Mouse (Mus musculus) midbrain, embryonic 16.5 days (tissue): Measurements from ENCODE around the gene Gm12117. TPM values are rescaled to one million over a fixed set of nuclear protein-coding genes. Genes with fewer than 3 reads are reported as not detected.

Source experiments
- ATAC-seq: fragments of 200-750 bp; cut with Nextera tagmentation; 2 replicates; pipeline ENCODE4 v1.8.0; 2017; ENCODE audit warnings: moderate TSS enrichment
- H3K27ac ChIP-seq: fragments of 300-500 bp; sonication (generic); 2 replicates; pipeline ENCODE4 v1.5.1; 2014; ENCODE audit warnings: mild to moderate bottlenecking, low read length, mixed read lengths
- H3K27me3 ChIP-seq: fragments of 300-500 bp; sonication (generic); 2 replicates; pipeline ENCODE4 v1.6.1; 2014; ENCODE audit warnings: low read depth, low read length, mixed read lengths; ENCODE audit not compliant: control insufficient read depth, insufficient read depth
- H3K36me3 ChIP-seq: fragments of 300-500 bp; sonication (generic); 2 replicates; pipeline ENCODE4 v1.6.1; 2014; ENCODE audit warnings: mild to moderate bottlenecking, low read length, moderate library complexity, mixed read lengths; ENCODE audit not compliant: control insufficient read depth, insufficient read depth
- H3K4me1 ChIP-seq: fragments of 300-500 bp; sonication (generic); 2 replicates; pipeline ENCODE4 v1.6.1; 2014; ENCODE audit warnings: mild to moderate bottlenecking, low read length, mixed read lengths; ENCODE audit not compliant: control insufficient read depth, insufficient read depth
- H3K4me2 ChIP-seq: fragments of 300-500 bp; sonication (generic); 2 replicates; pipeline ENCODE4 v1.6.1; 2014; ENCODE audit warnings: mild to moderate bottlenecking, low read length, mixed read lengths
- H3K4me3 ChIP-seq: fragments of 300-500 bp; sonication (generic); 2 replicates; pipeline ENCODE4 v1.5.1; 2014; ENCODE audit warnings: low read depth, mild to moderate bottlenecking, low read length, moderate library complexity, mixed read lengths
- H3K9ac ChIP-seq: fragments of 300-500 bp; sonication (generic); 2 replicates; pipeline ENCODE4 v1.6.1; 2014; ENCODE audit warnings: low read depth, low read length, mixed read lengths
- H3K9me3 ChIP-seq: fragments of 300-500 bp; sonication (generic); replicated peaks from 2 replicates; pipeline ENCODE4 v1.6.1; 2014; ENCODE audit warnings: mild to moderate bottlenecking, low read length, mixed read lengths; ENCODE audit not compliant: control insufficient read depth, poor library complexity, severe bottlenecking
- WGBS: fragments of 180-500 bp; shearing (Covaris S2); extraction: QIAGEN DNeasy Blood & Tissue Kit; methylation state at CpG from one replicate; pipeline ENCODE4 v1.1.7; 2014; 5-methylcytosine and 5-hydroxymethylcytosine counted together
- polyA plus RNA-seq: library from polyadenylated mRNA; unstranded; fragments of >200 nt; fragmentation: Nextera tagmentation; extraction: Ambion mirVana; gene quantifications from 2 replicates; pipeline ENCODE4 v1.2.1, GENCODE M21; 2015

Gene Gm12117
- polyA plus RNA-seq, 1 experiment from 2014 or later: not detected

- no peaks in the 10 kb centered on the region for H3K9me3 ChIP-seq
- no peak for ATAC-seq
- WGBS: 87% methylated on average over 3 of the region's 3 CpGs
These were observed 1.7 kb downstream of the Gm12117 start for GRCm38 (mm10) chr11:33274816-33275215.

GRCm38 (mm10) chr11:33274294-33274693 lies 2.2 kb downstream of the Gm12117 start:
- Histone ChIP-seq H3K27me3 (no peaks in the 10 kb centered on the region), H3K4me2 (no peak overlapping the region), H3K9me3 (no peaks in the 10 kb centered on the region), H3K4me1 (no peaks in the 10 kb centered on the region), H3K27ac (no peak overlapping the region), H3K4me3 (no peak overlapping the region), H3K36me3 (no peaks in the 10 kb centered on the region), H3K9ac (no peak overlapping the region)
- WGBS: 90% methylated on average over 1 of the region's 1 CpGs
- no peak for ATAC-seq

More at GRCm38 (mm10) chr11:33274816-33275215, 1.7 kb downstream of the Gm12117 start:
- Histone ChIP-seq H3K4me1 (no peaks in the 10 kb centered on the region), H3K36me3 (no peaks in the 10 kb centered on the region), H3K27me3 (no peaks in the 10 kb centered on the region), H3K9ac (no peak overlapping the region), H3K4me3 (no peak overlapping the region), H3K4me2 (no peak overlapping the region), H3K27ac (no peak overlapping the region)

DNA sequence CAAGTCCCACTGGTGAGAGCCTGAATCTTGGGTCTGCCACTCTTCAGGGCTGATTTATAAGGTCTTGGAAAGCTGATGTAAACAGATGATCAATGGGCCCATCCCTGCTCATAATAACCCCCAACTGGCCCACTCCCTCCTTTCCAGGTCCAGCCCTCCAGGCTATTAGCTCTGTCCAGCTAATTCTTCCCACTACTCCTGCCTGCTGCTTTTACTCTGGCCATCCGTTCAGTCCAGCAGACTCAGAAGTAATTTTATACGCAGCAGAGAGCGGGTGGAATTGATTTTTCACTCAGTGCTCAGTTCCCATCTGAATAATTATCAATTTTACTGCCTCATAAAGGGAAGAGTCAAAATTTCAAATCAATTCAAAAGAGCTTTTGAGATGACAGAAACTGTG lies 36.2 kb downstream of the Gm12117 start:
- Histone ChIP-seq H3K4me1 (no peaks in the 10 kb centered on the region), H3K9ac (no peak overlapping the region), H3K4me3 (no peak overlapping the region), H3K36me3 (no peaks in the 10 kb centered on the region), H3K27ac (no peak overlapping the region), H3K9me3 (no peaks in the 10 kb centered on the region), H3K27me3 (no peaks in the 10 kb centered on the region), H3K4me2 (no peak overlapping the region)
- ATAC-seq: no peak
- 62% methylated on average over 3 of the region's 3 CpGs for WGBS

DNA sequence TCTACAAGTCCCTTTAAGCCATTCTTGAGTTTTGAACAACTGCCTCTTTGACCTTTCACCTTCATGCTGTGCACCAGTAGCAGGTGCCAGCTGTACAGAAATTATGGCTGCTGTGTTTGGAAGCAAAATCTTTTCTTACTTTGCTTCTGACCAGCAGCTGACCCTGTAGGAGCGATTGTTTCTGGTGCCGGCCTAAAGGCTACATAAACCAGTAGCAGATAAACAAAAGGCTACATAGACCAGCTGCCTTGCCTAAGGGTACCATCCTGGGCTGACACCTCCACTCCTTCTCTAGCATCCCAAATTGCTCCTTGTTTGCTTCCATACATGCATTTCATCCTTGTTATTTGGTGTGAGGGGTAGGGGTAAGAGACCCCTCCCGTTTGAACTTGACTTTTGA lies 42.4 kb downstream of the Gm12117 start:
- Histone ChIP-seq H3K4me2 (no peak overlapping the region), H3K9me3 (no peaks in the 10 kb centered on the region), H3K27me3 (no peaks in the 10 kb centered on the region), H3K27ac (no peak overlapping the region), H3K36me3 (no peaks in the 10 kb centered on the region), H3K4me1 (peaks cover 5% of the 10 kb centered on the region; the same call in 1 of the 2 replicates), H3K4me3 (no peak overlapping the region), H3K9ac (no peak overlapping the region)
- 39% methylated on average over 3 of the region's 3 CpGs for WGBS
- no peak for ATAC-seq

GRCm38 (mm10) chr11:33232056-33232455 lies 44.5 kb downstream of the Gm12117 start:
- 62% methylated on average over 5 of the region's 5 CpGs for WGBS

DNA sequence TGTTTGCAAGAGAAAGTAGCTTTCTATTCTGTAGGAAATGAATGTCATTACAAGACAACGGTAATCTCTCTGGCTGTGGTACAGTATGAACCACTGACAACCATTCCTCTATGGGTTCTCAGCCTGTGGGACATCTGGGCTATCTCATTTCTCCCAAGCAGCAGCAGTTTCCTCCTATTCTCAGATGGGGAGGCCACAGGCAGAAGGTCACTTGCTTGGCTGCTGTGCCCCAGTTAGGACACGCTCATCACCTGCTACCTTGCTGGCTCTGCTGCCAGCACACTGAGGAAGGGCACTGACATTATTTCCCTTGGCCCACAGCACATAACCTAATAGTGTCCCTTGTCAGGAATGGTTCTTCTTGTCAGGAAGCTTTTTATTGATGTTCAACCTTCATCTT lies 48.4 kb downstream of the Gm12117 start:
- ATAC-seq: no peak
- WGBS: 88% methylated on average over 2 of the region's 2 CpGs

More at GRCm38 (mm10) chr11:33232056-33232455, 44.5 kb downstream of the Gm12117 start:
- Histone ChIP-seq H3K9me3 (no peaks in the 10 kb centered on the region), H3K4me2 (no peak overlapping the region), H3K4me3 (no peak overlapping the region), H3K27me3 (no peaks in the 10 kb centered on the region), H3K4me1 (peaks cover 5% of the 10 kb centered on the region; the same call in 1 of the 2 replicates), H3K36me3 (no peaks in the 10 kb centered on the region), H3K9ac (no peak overlapping the region), H3K27ac (no peak overlapping the region)
- ATAC-seq: no peak

DNA sequence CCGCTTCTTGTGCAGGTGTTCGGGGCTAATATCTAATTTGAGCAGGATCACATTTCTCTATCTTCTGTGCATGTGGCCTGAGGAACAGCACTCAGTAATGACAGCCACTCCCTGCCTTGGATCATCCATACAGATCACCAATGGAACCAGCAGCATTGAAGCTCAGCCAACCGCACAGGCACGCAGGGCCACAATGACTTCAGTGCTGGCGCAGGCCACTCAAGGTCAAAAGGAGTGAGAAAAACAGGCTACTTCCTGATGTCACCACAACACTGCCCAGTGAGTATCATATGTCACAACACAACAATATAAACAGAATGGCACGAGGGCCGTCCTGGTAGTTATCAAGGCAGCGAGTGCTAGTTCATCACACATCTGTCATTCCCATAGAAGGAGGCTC lies 50.0 kb downstream of the Gm12117 start:
- WGBS: 82% methylated on average over 8 of the region's 8 CpGs
- no peak overlapping the region for H3K27ac ChIP-seq
- no peak overlapping the region for H3K4me2 ChIP-seq
- H3K4me3 ChIP-seq: no peak overlapping the region
- H3K27me3 ChIP-seq: no peaks in the 10 kb centered on the region
- no peak overlapping the region for H3K9ac ChIP-seq
- no peaks in the 10 kb centered on the region for H3K36me3 ChIP-seq
- H3K4me1 ChIP-seq: no peaks in the 10 kb centered on the region
- ATAC-seq: no peak
- H3K9me3 ChIP-seq: no peaks in the 10 kb centered on the region

More for the DNA sequence above, 48.4 kb downstream of the Gm12117 start:
- no peak overlapping the region for H3K4me3 ChIP-seq
- no peak overlapping the region for H3K27ac ChIP-seq
- H3K27me3 ChIP-seq: no peaks in the 10 kb centered on the region
- no peaks in the 10 kb centered on the region for H3K36me3 ChIP-seq
- H3K9me3 ChIP-seq: no peaks in the 10 kb centered on the region
- no peaks in the 10 kb centered on the region for H3K4me1 ChIP-seq
- no peak overlapping the region for H3K9ac ChIP-seq
- H3K4me2 ChIP-seq: no peak overlapping the region

Other genes starting within 250 kb of the Gm12117 start
- gene Fgf18, start 129.3 kb downstream of the Gm12117 start, polyA plus RNA-seq: 2.7 and 4.8 TPM in 2 replicates
- 349 and 380 TPM in 2 replicates for gene Npm1, start 113.5 kb downstream of the Gm12117 start, polyA plus RNA-seq
- gene Tlx3, start 73.1 kb downstream of the Gm12117 start, polyA plus RNA-seq: 0.85 and 0.89 TPM in 2 replicates
- gene Ranbp17, start 237.0 kb upstream of the Gm12117 start, polyA plus RNA-seq: 7.0 and 7.2 TPM in 2 replicates